Mouse (Mus musculus) olfactory bulb, adult 2 months (tissue): ENCODE data around the gene 9930022D16Rik.

Source experiments
- CTCF ChIP-seq: fragments of 200-500 bp; IDR thresholded peaks from 2 replicates; pipeline ENCODE4 v1.5.1; 2012; ENCODE audit warnings: low read depth, mild to moderate bottlenecking, low read length, moderate library complexity; ENCODE audit not compliant: insufficient read depth
- POLR2A ChIP-seq: fragments of 200-500 bp; IDR thresholded peaks from 2 replicates; pipeline ENCODE4 v1.6.1; 2012; ENCODE audit warnings: mild to moderate bottlenecking, low read depth, low read length, moderate library complexity; ENCODE audit not compliant: insufficient read depth

GRCm38 (mm10) chr11:109439209-109439608, 25.5 kb downstream of the 9930022D16Rik start:
- TF ChIP-seq POLR2A (no peak), CTCF (no peak)
